Mouse (Mus musculus): ENCODE data around the gene Frmd5. TPM values are rescaled to one million over a fixed set of nuclear protein-coding genes. Genes with fewer than 3 reads are reported as not detected.

Frmd5 gene
- polyA plus RNA-seq (2015; fragmentation: Nextera tagmentation; extraction: Ambion mirVana) = 3.6 and 3.8 TPM in 2 replicates

- 1% methylated on average over 35 of the region's 35 CpGs for WGBS
- Histone ChIP-seq H3K4me1 (ENCODE audit: control insufficient read depth, insufficient read depth, low read length) (no peaks in the 10 kb centered on the region), H3K27ac (ENCODE audit: low read length) (peak within 1 kb of the TSS; percentile 64), H3K4me2 (ENCODE audit: low read depth, low read length) (peak within 1 kb of the TSS; percentile 83), H3K27me3 (ENCODE audit: control insufficient read depth, insufficient read depth, low read length) (peaks cover 4% of the 10 kb centered on the region), H3K4me3 (replicated peaks; ENCODE audit: low read length) (peak within 1 kb of the TSS; percentile 67), H3K9ac (ENCODE audit: low read length) (peak within 1 kb of the TSS; percentile 67), H3K9me3 (replicated peaks; ENCODE audit: control insufficient read depth, low read length) (no peaks in the 10 kb centered on the region), H3K36me3 (ENCODE audit: control insufficient read depth, insufficient read depth, low read length) (no peaks in the 10 kb centered on the region)
- ATAC-seq (ENCODE audit: insufficient read depth, low FRiP score) = peak; percentile 97
Observed at GRCm38 (mm10) chr2:121806959-121807653, at the start of gene Frmd5. Gene Frmd5 (minus strand): TSS chr2:121807087.

GRCm38 (mm10) chr2:121853974-121854373 lies 47.1 kb upstream of the Frmd5 start:
- H3K9ac ChIP-seq (ENCODE audit: low read length) = no peak overlapping the region
- H3K4me1 ChIP-seq (ENCODE audit: control insufficient read depth, insufficient read depth, low read length) = no peaks in the 10 kb centered on the region
- no peak overlapping the region for H3K4me3 ChIP-seq (replicated peaks; ENCODE audit: low read length)
- H3K27me3 ChIP-seq (ENCODE audit: control insufficient read depth, insufficient read depth, low read length) = no peaks in the 10 kb centered on the region
- H3K27ac ChIP-seq (ENCODE audit: low read length) = no peak overlapping the region
- 61% methylated on average over 3 of the region's 3 CpGs for WGBS
- H3K4me2 ChIP-seq (ENCODE audit: low read depth, low read length) = no peak overlapping the region
- no peak for ATAC-seq (ENCODE audit: insufficient read depth, low FRiP score)
- no peaks in the 10 kb centered on the region for H3K9me3 ChIP-seq (replicated peaks; ENCODE audit: control insufficient read depth, low read length)
- no peaks in the 10 kb centered on the region for H3K36me3 ChIP-seq (ENCODE audit: control insufficient read depth, insufficient read depth, low read length)

- 39% methylated on average over 2 of the region's 2 CpGs for WGBS
- no peaks in the 10 kb centered on the region for H3K4me1 ChIP-seq (ENCODE audit: control insufficient read depth, insufficient read depth, low read length)
Observed at GRCm38 (mm10) chr2:121852045-121852444, 45.2 kb upstream of the Frmd5 start.

GRCm38 (mm10) chr2:121846050-121846449 lies 39.2 kb upstream of the Frmd5 start:
- 50% methylated on average over 8 of the region's 8 CpGs for WGBS
- Histone ChIP-seq H3K9me3 (replicated peaks; ENCODE audit: control insufficient read depth, low read length) (no peaks in the 10 kb centered on the region), H3K4me3 (replicated peaks; ENCODE audit: low read length) (no peak overlapping the region), H3K36me3 (ENCODE audit: control insufficient read depth, insufficient read depth, low read length) (no peaks in the 10 kb centered on the region), H3K27me3 (ENCODE audit: control insufficient read depth, insufficient read depth, low read length) (no peaks in the 10 kb centered on the region), H3K27ac (ENCODE audit: low read length) (no peak overlapping the region), H3K4me2 (ENCODE audit: low read depth, low read length) (no peak overlapping the region), H3K9ac (ENCODE audit: low read length) (no peak overlapping the region), H3K4me1 (ENCODE audit: control insufficient read depth, insufficient read depth, low read length) (no peaks in the 10 kb centered on the region)
- ATAC-seq (ENCODE audit: insufficient read depth, low FRiP score) = no peak

More at GRCm38 (mm10) chr2:121852045-121852444, 45.2 kb upstream of the Frmd5 start:
- ATAC-seq (ENCODE audit: insufficient read depth, low FRiP score) = no peak
- H3K27me3 ChIP-seq (ENCODE audit: control insufficient read depth, insufficient read depth, low read length) = no peaks in the 10 kb centered on the region
- no peak overlapping the region for H3K4me2 ChIP-seq (ENCODE audit: low read depth, low read length)
- H3K36me3 ChIP-seq (ENCODE audit: control insufficient read depth, insufficient read depth, low read length) = no peaks in the 10 kb centered on the region
- H3K9ac ChIP-seq (ENCODE audit: low read length) = no peak overlapping the region
- no peaks in the 10 kb centered on the region for H3K9me3 ChIP-seq (replicated peaks; ENCODE audit: control insufficient read depth, low read length)
- no peak overlapping the region for H3K4me3 ChIP-seq (replicated peaks; ENCODE audit: low read length)
- no peak overlapping the region for H3K27ac ChIP-seq (ENCODE audit: low read length)

GRCm38 (mm10) chr2:121842249-121842648 lies 35.4 kb upstream of the Frmd5 start:
- H3K36me3 ChIP-seq (ENCODE audit: control insufficient read depth, insufficient read depth, low read length) = no peaks in the 10 kb centered on the region
- no peak for ATAC-seq (ENCODE audit: insufficient read depth, low FRiP score)
- no peak overlapping the region for H3K4me3 ChIP-seq (replicated peaks; ENCODE audit: low read length)
- H3K9me3 ChIP-seq (replicated peaks; ENCODE audit: control insufficient read depth, low read length) = peaks cover 6% of the 10 kb centered on the region
- no peaks in the 10 kb centered on the region for H3K27me3 ChIP-seq (ENCODE audit: control insufficient read depth, insufficient read depth, low read length)
- H3K27ac ChIP-seq (ENCODE audit: low read length) = no peak overlapping the region
- no peak overlapping the region for H3K4me2 ChIP-seq (ENCODE audit: low read depth, low read length)
- H3K9ac ChIP-seq (ENCODE audit: low read length) = no peak overlapping the region
- H3K4me1 ChIP-seq (ENCODE audit: control insufficient read depth, insufficient read depth, low read length) = no peaks in the 10 kb centered on the region
- WGBS = 73% methylated on average over 3 of the region's 3 CpGs

GRCm38 (mm10) chr2:121841453-121841852 lies 34.6 kb upstream of the Frmd5 start:
- ATAC-seq (ENCODE audit: insufficient read depth, low FRiP score) = no peak
- WGBS = 98% methylated on average over 3 of the region's 3 CpGs
- no peaks in the 10 kb centered on the region for H3K27me3 ChIP-seq (ENCODE audit: control insufficient read depth, insufficient read depth, low read length)

GRCm38 (mm10) chr2:121834926-121835325 lies 28.0 kb upstream of the Frmd5 start:
- ATAC-seq (ENCODE audit: insufficient read depth, low FRiP score) = no peak
- H3K27me3 ChIP-seq (ENCODE audit: control insufficient read depth, insufficient read depth, low read length) = no peaks in the 10 kb centered on the region; the same call in 1 of the 2 replicates
- no peak overlapping the region for H3K4me2 ChIP-seq (ENCODE audit: low read depth, low read length)
- no peak overlapping the region for H3K4me3 ChIP-seq (replicated peaks; ENCODE audit: low read length)
- H3K4me1 ChIP-seq (ENCODE audit: control insufficient read depth, insufficient read depth, low read length) = no peaks in the 10 kb centered on the region
- no peaks in the 10 kb centered on the region for H3K36me3 ChIP-seq (ENCODE audit: control insufficient read depth, insufficient read depth, low read length)
- H3K27ac ChIP-seq (ENCODE audit: low read length) = no peak overlapping the region
- 40% methylated on average over 3 of the region's 3 CpGs for WGBS
- H3K9ac ChIP-seq (ENCODE audit: low read length) = no peak overlapping the region
- peaks cover 6% of the 10 kb centered on the region for H3K9me3 ChIP-seq (replicated peaks; ENCODE audit: control insufficient read depth, low read length)

More at GRCm38 (mm10) chr2:121841453-121841852, 34.6 kb upstream of the Frmd5 start:
- Histone ChIP-seq H3K4me2 (ENCODE audit: low read depth, low read length) (no peak overlapping the region), H3K4me3 (replicated peaks; ENCODE audit: low read length) (no peak overlapping the region), H3K27ac (ENCODE audit: low read length) (no peak overlapping the region), H3K4me1 (ENCODE audit: control insufficient read depth, insufficient read depth, low read length) (no peaks in the 10 kb centered on the region), H3K36me3 (ENCODE audit: control insufficient read depth, insufficient read depth, low read length) (no peaks in the 10 kb centered on the region), H3K9me3 (replicated peaks; ENCODE audit: control insufficient read depth, low read length) (peaks cover 6% of the 10 kb centered on the region), H3K9ac (ENCODE audit: low read length) (no peak overlapping the region)

- Histone ChIP-seq H3K36me3 (ENCODE audit: control insufficient read depth, insufficient read depth, low read length) (no peaks in the 10 kb centered on the region), H3K27ac (ENCODE audit: low read length) (no peak overlapping the region), H3K9ac (ENCODE audit: low read length) (no peak overlapping the region), H3K4me2 (ENCODE audit: low read depth, low read length) (no peak overlapping the region), H3K9me3 (replicated peaks; ENCODE audit: control insufficient read depth, low read length) (no peaks in the 10 kb centered on the region), H3K4me3 (replicated peaks; ENCODE audit: low read length) (no peak overlapping the region), H3K4me1 (ENCODE audit: control insufficient read depth, insufficient read depth, low read length) (no peaks in the 10 kb centered on the region), H3K27me3 (ENCODE audit: control insufficient read depth, insufficient read depth, low read length) (no peaks in the 10 kb centered on the region; the same call in 1 of the 2 replicates)
- 10% methylated on average over 5 of the region's 5 CpGs for WGBS
- ATAC-seq (ENCODE audit: insufficient read depth, low FRiP score) = no peak
Observed at GRCm38 (mm10) chr2:121832484-121832894, 25.6 kb upstream of the Frmd5 start.

- Histone ChIP-seq H3K4me3 (replicated peaks; ENCODE audit: low read length) (no peak overlapping the region), H3K27me3 (ENCODE audit: control insufficient read depth, insufficient read depth, low read length) (no peaks in the 10 kb centered on the region; the same call in 1 of the 2 replicates), H3K4me1 (ENCODE audit: control insufficient read depth, insufficient read depth, low read length) (0 out of 2 replicates have a peak, but pooled peaks cover 5% of the 10 kb centered on the region), H3K36me3 (ENCODE audit: control insufficient read depth, insufficient read depth, low read length) (no peaks in the 10 kb centered on the region), H3K4me2 (ENCODE audit: low read depth, low read length) (no peak overlapping the region), H3K9me3 (replicated peaks; ENCODE audit: control insufficient read depth, low read length) (no peaks in the 10 kb centered on the region), H3K9ac (ENCODE audit: low read length) (no peak overlapping the region), H3K27ac (ENCODE audit: low read length) (no peak overlapping the region)
- 84% methylated on average over 3 of the region's 3 CpGs for WGBS
- no peak for ATAC-seq (ENCODE audit: insufficient read depth, low FRiP score)
Observed at GRCm38 (mm10) chr2:121828411-121828810, 21.5 kb upstream of the Frmd5 start.

All from stomach, embryonic 16.5 days (tissue).